Mouse (Mus musculus): ENCODE results near the gene Bcat2.
A peak's percentile ranks its signal among the peaks of the same experiment; 100 is the strongest.

Gene Bcat2

GRCm38 (mm10) chr7:45587631-45588592, 18.0 kb downstream of the Bcat2 start:
- DNase-seq = no peak

- peak; percentile 94 for DNase-seq
Observed at GRCm38 (mm10) chr7:45589173-45589572, 19.2 kb downstream of the Bcat2 start.

DNA sequence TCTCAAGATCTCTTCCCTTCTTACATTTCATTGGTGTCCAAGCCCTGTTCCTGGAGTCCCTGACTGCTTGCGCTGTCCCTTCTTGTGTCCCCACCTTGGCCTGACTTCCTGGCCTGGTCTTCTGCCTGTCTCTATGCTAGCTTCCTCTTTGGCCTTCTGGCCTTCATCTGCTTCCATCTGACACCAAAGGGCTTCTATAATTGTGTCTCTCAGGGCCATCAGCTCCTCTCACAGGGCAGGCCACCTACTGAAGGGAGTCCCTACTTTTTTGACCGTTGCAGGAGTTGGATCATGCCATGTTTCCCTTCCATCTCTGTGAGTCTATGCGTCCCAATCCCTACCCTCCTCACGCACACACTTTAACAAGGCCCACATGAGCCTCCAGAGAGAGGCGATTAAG, 19.9 kb downstream of the Bcat2 start:
- DNase-seq = no peak

DNA sequence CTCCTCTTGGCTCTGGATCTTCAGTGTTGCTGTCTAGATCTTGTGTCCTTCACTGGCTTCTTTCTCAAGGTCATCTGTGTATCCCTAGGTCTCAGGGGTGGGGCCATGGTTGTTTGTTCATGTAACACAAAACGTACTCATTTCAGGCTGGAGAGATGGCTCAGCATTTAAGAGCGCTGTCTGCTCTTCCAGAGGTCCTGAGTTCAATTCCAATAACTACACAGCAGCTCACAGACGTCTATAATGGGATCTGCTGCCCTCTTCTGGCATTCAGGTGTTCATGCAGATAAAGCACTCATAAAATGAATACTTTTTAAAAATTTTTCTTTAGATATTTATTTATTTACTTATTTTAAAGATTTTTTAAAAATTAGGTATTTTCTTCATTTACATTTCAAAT, 20.9 kb downstream of the Bcat2 start:
- DNase-seq = peak; percentile 29

GRCm38 (mm10) chr7:45591880-45592279, 21.9 kb downstream of the Bcat2 start:
- DNase-seq = no peak

GRCm38 (mm10) chr7:45593118-45593815, 23.3 kb downstream of the Bcat2 start:
- peak; percentile 78 for DNase-seq

DNA sequence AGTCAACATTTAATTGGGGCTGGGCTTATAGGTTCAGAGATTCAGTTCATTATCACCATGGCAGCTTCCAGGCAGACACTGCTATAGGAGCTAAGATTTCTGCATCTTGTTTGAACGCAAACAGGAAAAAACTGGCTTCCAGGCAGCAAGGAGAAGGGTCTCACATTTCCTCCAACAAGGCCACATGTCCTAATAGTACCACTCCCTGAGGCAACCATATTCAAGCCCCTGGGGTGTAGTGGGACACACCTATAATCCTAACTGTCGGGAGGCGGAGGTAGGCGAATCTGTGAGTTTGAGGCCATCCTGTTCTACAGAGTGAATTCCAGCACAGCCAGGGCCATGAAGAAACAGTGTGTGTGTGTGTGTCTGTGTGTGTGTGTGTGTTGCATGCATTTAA, 25.2 kb downstream of the Bcat2 start:
- no peak for DNase-seq

GRCm38 (mm10) chr7:45596107-45596506, 26.2 kb downstream of the Bcat2 start:
- DNase-seq = no peak

GRCm38 (mm10) chr7:45597013-45597412, 27.1 kb downstream of the Bcat2 start:
- no peak for DNase-seq

GRCm38 (mm10) chr7:45597527-45597926, 27.6 kb downstream of the Bcat2 start:
- DNase-seq = no peak

GRCm38 (mm10) chr7:45598960-45599879, 29.3 kb downstream of the Bcat2 start:
- no peak for DNase-seq

GRCm38 (mm10) chr7:45605704-45606289, 35.8 kb downstream of the Bcat2 start:
- DNase-seq = no peak

- DNase-seq = no peak
Observed at GRCm38 (mm10) chr7:45609511-45609910, 39.6 kb downstream of the Bcat2 start.

DNA sequence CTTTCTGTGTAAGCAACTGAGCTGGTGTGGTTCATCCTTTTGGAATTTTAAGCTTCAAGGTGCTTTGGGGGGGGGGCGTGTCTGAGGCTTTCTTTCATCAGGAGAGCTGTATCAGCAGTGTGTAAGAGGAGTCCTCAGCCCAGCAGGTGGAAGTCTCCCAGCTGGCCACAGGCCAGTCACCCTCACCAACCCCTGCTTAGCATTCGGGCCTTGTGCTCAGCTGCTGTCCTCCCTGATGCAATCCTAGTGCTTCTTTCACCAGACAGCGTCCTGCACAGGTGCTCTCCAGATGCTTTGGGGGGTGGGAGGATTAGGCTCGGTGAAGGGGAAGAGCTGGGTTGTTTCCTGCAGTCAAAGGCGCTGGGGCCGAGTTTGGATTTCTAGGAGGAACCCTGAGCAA, 46.3 kb downstream of the Bcat2 start:
- DNase-seq = no peak

GRCm38 (mm10) chr7:45617042-45617695, 47.2 kb downstream of the Bcat2 start, which contains the start of gene Fut1:
Gene Fut1, plus strand, starts transcription at chr7:45617289.
- no peak for DNase-seq

DNA sequence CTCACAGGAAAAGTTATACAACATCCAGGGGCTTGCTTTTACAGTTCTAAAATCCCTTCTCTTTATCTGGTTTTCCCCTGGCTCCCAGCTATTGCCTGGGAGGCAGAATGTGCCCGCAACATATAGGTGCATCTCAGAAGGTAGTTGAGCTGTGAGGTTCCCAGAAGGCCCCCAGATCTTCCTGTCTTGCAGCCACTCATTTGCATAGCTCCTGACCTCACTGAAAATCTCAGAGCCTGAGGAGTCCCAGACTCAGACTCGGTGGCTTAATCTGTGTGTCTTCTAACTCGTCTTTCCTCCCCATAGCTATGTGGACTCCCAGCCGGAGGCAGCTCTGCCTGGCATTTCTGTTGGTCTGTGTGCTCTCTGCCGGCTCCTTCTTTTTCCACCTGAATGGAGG, 48.4 kb downstream of the Bcat2 start:
- no peak for DNase-seq

DNA sequence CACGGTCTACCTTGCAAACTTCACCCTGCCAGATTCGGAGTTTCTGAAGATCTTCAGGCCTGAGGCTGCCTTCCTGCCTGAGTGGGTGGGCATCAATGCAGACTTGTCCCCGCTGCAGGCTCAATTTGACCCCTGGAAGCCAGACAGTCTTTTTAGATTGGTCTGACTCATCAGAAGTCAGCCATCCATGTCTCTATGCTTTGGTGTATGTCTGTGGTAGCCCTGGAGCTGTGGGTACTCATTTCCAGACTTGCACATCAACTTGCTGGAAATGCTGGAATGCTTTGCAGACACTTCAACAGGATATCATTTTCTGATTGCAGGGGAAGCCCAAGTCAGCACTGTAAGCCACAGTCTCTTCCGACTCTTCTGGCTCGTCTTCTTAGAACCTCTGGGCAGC, 49.6 kb downstream of the Bcat2 start:
- DNase-seq = no peak

DNA sequence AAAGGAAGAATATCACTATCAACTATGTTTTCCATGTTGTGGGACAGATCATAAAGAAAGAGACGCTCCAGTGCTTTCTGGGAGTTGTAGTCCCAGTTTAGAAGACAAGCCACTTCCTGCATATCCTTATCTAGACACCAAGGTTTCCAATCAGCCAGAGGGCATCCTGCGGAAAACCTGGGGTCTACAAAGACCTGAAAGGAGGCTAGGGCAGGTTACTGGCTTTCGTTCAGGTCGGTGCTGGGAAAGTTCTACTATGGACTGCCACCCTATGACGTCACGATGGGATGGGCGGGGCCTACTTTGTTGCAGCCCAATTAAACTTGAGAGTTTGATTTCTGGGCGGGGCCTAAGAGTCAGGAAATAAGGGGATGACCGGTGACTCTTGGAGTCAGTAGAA, 51.5 kb downstream of the Bcat2 start, which contains the start of gene Izumo1:
Gene Izumo1 (plus strand): TSS at position 369 of the 400 bp plus-strand sequence.
- DNase-seq = peak; percentile 48

GRCm38 (mm10) chr7:45623507-45623906, 53.6 kb downstream of the Bcat2 start:
- DNase-seq = no peak

DNA sequence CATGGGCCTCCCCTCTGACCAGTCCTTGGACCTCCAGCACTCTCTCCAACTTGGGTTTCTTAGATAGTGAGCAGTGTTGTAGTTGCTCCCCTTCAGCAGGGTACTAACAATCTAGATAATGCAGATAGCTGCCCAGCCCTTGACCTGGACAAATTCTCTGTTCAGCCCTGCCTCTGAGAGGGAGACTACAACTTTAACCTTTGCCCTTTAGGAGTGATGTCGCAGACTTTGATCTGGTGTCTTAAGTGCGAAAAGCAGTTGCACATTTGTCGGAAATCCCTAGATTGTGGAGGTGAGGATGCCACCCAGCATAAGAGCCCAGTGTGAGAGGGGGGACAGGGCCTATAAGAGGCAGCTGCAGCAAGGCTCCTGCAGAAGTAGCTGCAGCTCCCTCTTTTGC, 54.8 kb downstream of the Bcat2 start:
- no peak for DNase-seq

- DNase-seq = no peak
Observed at GRCm38 (mm10) chr7:45625481-45625880, 55.5 kb downstream of the Bcat2 start.

DNA sequence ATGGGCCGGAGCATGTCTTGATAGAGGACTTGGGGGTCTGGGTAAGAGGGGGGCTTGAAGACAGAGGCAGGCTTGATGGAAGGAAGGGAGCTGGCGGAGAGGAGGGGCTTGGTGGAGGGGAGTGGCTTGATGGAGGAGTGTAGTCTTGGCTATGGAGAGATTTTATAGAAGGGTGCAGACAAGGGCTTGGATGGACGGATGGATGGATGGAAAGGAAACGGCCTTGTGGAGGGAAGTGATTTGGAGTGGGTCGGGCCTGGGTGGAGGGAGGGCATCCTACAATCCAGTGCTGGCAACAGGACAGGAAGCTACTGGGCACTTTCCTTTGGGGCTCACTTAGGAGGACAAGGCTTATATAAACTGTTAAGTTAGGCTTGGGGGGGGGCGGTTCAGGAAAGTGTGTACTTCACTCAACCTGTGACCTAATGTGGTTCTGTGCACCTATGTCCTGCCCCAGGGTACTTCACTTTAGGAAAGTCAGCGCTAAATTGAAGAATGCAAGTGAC, 56.7 kb downstream of the Bcat2 start:
- no peak for DNase-seq

All from embryo, embryonic 11 days (tissue).